Mouse (Mus musculus): Measurements from ENCODE around the gene Ttc9b.

DNA sequence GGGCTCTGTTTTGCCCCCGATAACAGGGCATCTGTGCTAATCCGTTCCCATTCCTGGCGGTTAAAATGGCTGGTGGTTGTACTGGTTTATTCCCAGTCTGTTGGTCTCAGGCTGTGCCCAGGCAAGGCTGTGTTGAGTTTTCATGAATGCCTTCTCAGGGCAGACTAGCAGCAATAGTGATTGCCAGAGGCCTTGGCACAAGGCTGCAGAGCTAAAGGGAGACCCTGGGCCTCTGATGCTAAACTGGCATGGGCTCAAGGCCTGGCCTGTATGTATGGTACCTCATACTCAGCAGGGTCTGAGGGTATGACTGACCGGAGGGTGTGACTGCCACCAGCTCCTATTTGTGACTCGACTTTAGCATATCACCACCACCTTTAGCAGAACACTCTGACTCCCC is 42.8 kb upstream of the Ttc9b start:
- no peak for TF ChIP-seq EP300 (IDR thresholded peaks at IDR 0.05)
- TF ChIP-seq CTCF (IDR thresholded peaks at IDR 0.05), result no peak

Measured in lung, postnatal 0 days (tissue).